Mouse (Mus musculus): ENCODE data around the gene Usp19.

Gene Usp19

GRCm38 (mm10) chr9:108490559-108491285, at the start of gene Usp19:
Gene Usp19 (plus strand): TSS chr9:108490602.
- peak; percentile 93 for DNase-seq (ENCODE audit: low spot score)

GRCm38 (mm10) chr9:108441236-108441919, 49.0 kb upstream of the Usp19 start:
- no peak for DNase-seq (ENCODE audit: low spot score)

- DNase-seq (ENCODE audit: low spot score): no peak
Measured at GRCm38 (mm10) chr9:108445125-108445524, 45.3 kb upstream of the Usp19 start.

- no peak for DNase-seq (ENCODE audit: low spot score)
Measured at GRCm38 (mm10) chr9:108449860-108450259, 40.5 kb upstream of the Usp19 start.

GRCm38 (mm10) chr9:108450292-108451169, 39.9 kb upstream of the Usp19 start:
- DNase-seq (ENCODE audit: low spot score): no peak

GRCm38 (mm10) chr9:108451170-108451493, 39.3 kb upstream of the Usp19 start:
- DNase-seq (ENCODE audit: low spot score): no peak

- no peak for DNase-seq (ENCODE audit: low spot score)
Measured at GRCm38 (mm10) chr9:108451519-108452160, 38.8 kb upstream of the Usp19 start.

- DNase-seq (ENCODE audit: low spot score): peak; percentile 82
Measured at GRCm38 (mm10) chr9:108452291-108452906, 38.0 kb upstream of the Usp19 start.

- no peak for DNase-seq (ENCODE audit: low spot score)
Measured at GRCm38 (mm10) chr9:108452911-108453310, 37.5 kb upstream of the Usp19 start.

- DNase-seq (ENCODE audit: low spot score): no peak
Measured at GRCm38 (mm10) chr9:108453458-108453857, 36.9 kb upstream of the Usp19 start.

- DNase-seq (ENCODE audit: low spot score): no peak
Measured at GRCm38 (mm10) chr9:108454429-108454828, 36.0 kb upstream of the Usp19 start.

- DNase-seq (ENCODE audit: low spot score): no peak
Measured at GRCm38 (mm10) chr9:108455747-108456571, 34.4 kb upstream of the Usp19 start.

- DNase-seq (ENCODE audit: low spot score): no peak
Measured at GRCm38 (mm10) chr9:108456953-108457352, 33.4 kb upstream of the Usp19 start.

GRCm38 (mm10) chr9:108459939-108460318, 30.5 kb upstream of the Usp19 start:
- no peak for DNase-seq (ENCODE audit: low spot score)

GRCm38 (mm10) chr9:108460319-108461178, 29.9 kb upstream of the Usp19 start, which contains the start of gene Ccdc71:
Gene Ccdc71 (plus strand): TSS chr9:108460527.
- peak; percentile 80 for DNase-seq (ENCODE audit: low spot score)

GRCm38 (mm10) chr9:108461181-108461631, 29.2 kb upstream of the Usp19 start, which contains the start of gene Klhdc8b:
Gene Klhdc8b (minus strand): TSS chr9:108461581.
- DNase-seq (ENCODE audit: low spot score): no peak

- DNase-seq (ENCODE audit: low spot score): no peak
Measured at GRCm38 (mm10) chr9:108461675-108462074, 28.7 kb upstream of the Usp19 start.

- DNase-seq (ENCODE audit: low spot score): no peak
Measured at GRCm38 (mm10) chr9:108462192-108462591, 28.2 kb upstream of the Usp19 start.

GRCm38 (mm10) chr9:108463713-108464112, 26.7 kb upstream of the Usp19 start:
- DNase-seq (ENCODE audit: low spot score): no peak

GRCm38 (mm10) chr9:108466219-108466618, 24.2 kb upstream of the Usp19 start:
- no peak for DNase-seq (ENCODE audit: low spot score)
